Mouse (Mus musculus) cerebellum, adult 2 months (tissue): Measurements from ENCODE around the gene Mtx3.

Experiments used
- CTCF ChIP-seq: fragments of 200-500 bp; IDR thresholded peaks from 2 replicates; pipeline ENCODE4 v1.5.1; 2011; ENCODE audit warnings: low read depth, mild to moderate bottlenecking, control low read depth, low read length, moderate library complexity, borderline replicate concordance; ENCODE audit not compliant: insufficient read depth
- POLR2A ChIP-seq: fragments of 200-500 bp; IDR thresholded peaks from 2 replicates; pipeline ENCODE4 v1.6.1; 2011; ENCODE audit warnings: low read length, control low read depth, borderline replicate concordance; ENCODE audit not compliant: insufficient read depth

DNA sequence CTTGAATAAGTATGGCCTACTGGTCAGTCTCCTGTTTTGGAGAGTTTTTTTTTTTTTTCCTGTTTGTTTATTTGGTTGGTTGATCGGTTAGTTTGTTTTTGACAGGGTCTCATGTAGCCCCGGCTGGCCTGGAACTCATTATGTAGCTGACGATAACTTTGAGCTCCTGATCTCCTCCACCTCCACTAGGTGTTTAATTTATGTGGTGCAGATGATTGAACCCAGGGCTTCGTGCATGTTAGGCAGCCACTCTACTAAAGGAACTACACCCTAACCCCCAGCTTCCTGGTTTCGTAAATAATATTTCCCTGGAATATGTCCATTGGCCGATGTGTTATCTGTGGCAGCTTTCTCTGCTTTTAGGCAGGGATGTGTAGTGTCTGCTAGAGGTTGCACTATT lies 54.5 kb downstream of the Mtx3 start:
- TF ChIP-seq CTCF (no peak), POLR2A (no peak)
